Mouse (Mus musculus) layer of hippocampus, adult 18-20 months (tissue): ENCODE measurements around the gene Rhpn2. TPM values are rescaled to one million over a fixed set of nuclear protein-coding genes. Genes with fewer than 3 reads are reported as not detected.

Source experiments
- DNase-seq, 2 experiments: peaks; one replicate each; pipeline ENCODE4 v3.0.0; 2022; ENCODE audit warnings: low spot score in 2 of 2
- total RNA-seq, 2 experiments: library from RNA; stranded (reverse); gene quantifications; 2 replicates each; pipeline ENCODE4 v1.2.3; 2021

Gene Rhpn2
- total RNA-seq, 2 experiments from 2014 or later, result 7.3 to 9.1 TPM

DNA sequence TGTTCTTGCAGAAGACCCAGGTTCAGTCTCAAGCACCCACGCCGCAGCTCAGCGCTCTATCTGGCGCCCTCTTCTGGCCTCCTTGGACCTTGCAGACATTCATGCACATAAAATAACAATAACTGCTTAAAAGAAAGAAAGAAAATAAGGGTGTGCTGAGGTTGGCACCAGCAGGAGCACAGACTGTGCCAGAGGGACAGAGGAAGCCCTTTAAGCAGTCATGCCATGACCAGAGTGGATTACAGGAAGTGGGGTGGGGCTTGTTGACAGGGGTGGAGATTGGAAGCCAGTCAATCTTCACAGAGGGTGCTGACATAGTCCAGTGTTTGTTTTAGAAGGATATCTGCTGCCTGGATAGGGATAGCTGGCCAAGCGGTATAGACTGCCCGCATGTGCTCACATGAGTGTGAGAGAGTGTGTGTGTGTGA is 52.6 kb downstream of the Rhpn2 start:
- no peak for DNase-seq

DNA sequence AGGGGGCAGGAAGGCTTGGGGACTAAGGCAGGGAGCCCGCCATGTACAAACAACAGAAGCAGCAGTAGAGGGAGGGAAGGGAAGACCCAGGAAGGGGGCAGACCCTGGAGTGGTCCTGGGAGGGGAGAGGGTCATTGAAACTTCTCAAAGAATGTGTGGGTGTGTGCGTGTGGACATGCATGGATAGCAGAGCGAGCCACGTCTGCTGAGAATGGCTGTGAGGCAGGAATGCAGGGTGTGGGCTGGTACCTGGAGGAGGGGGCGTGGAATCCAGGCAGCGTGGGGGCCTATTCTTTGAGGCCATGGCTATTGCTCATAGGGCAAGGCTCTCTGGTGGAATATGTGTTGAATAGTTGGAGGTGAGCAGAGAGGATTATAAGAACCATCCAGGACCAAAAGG is 54.7 kb downstream of the Rhpn2 start:
- DNase-seq, result no peak

DNA sequence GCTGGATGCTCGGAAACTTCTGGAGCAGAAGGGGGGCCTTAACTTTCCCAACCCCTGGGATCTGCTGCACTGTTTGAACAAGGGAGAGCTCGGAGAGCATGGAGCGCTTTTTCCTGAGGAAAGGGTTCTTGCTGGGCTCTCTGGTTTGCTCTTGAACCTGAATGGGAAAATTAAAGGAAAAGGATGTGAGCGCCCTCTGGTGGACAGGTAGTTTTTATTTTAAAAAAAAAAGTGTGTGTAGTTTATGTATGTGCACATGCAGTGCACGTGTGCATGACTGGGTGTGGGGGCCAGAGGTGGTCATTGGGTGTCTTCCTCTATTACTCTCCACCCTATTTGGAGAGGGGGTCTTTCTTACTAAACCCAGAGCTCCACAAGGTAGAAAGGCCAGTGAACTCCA is 59.0 kb downstream of the Rhpn2 start:
- DNase-seq, result peak in 1 of 2 experiments; percentile 37

DNA sequence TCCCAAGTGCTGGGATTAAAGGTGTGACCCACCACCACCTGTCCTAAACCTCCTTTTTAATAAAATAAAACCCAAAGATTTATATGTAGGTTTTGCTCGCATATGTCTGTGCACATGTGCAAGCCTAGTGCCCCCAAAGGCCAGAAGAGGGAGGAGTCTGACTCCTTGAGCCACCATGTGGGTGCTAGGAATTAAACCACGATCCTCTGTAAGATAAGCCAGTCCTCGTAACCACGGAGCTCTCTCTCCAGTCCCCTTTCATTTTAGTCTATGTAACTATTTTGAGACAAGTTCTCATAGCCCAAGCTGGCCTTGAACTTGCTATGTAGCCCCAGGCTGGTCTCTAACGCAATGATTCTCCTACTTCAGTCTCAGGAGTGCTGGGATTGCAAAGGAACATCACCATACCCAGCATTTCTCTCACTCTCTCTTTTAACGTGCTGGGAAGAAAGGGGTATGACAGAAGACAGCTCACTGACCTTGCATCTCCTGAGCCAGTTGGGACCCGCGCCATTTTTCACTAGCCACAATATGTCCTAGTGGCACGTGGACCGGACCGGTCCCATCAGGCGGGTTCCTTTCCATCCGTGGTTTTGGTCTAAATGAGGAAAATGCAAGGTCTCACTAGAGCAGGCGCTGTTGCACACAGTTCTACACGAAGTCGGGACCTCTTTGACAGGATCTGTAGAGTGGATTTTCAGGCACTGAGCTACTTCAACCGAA is 61.9 kb downstream of the Rhpn2 start:
- DNase-seq, result no peak

DNA sequence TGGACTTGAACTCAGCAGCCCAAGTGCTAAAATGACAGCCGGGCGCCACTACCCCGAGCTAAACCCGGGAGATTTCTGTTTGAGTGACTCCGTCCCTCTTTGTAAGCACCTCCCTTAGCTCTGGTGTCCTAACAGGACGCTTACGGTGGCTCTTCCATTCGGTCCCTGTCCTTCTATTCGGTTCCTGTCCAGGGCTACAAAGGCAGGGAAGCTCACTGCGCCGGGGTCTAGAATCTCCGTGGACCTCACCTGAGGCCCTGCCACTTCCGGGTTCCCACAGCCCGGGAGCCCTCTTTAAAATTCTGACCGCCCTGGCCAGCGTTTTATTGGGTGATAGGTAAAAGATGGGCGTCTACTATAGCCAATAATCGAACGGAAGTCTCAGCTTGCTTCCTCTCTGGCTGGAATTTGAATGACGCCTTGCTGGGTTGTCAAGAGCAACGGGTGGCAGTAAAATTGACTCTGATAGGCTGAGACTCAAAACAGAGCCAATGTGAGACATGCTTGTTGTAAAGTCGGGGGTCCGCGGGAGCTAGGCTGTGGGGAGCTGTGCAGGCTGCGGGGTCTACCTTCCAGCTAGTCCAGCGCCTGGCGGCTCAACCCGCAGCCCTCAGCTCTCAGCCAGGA is 62.7 kb downstream of the Rhpn2 start, which contains the start of the genes Faap24 and Cep89:
Faap24 (minus strand) TSS at position 295 of the 627 bp plus-strand sequence.
Cep89 (plus strand) TSS at position 494 of the 627 bp plus-strand sequence.
- DNase-seq, result peak; percentile 97 to 99

DNA sequence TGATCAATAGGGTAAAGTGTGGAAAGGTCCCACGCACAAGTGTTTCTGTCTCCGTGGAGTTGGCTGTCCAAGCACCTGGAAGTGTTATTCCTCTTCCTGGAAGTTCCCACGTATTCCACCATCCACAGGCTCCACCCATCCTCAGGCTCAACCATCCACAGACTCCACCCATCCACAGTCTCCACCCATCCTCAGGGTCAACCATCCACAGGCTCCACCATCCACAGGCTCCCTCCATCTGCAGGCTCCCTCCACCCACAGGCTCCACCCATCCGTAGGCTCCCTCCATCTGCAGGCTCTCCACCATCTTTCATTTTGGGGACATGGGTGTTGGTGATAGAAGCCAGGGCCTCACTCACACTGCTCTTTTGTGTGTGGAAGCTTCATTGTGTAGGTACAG is 67.2 kb downstream of the Rhpn2 start:
- no peak for DNase-seq

DNA sequence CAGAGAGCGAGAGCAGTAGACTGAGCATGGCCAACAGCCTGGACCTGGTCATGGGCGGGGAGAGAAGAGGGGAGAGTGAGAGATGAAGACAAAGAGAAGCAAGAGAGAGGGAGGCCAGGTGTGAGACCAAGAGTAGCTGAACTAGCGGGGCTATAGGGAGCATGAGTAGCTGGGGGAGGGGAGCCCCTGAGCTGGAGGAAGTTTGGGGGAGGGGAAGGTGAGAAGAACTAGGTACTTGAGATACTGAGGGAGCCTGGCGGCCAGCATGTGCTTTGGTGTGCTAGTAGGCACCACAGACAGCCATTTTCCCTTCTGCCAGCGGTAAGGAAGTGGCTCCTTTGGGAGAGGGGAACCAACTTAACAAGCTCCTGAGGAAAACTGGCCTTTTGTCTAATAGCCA is 81.3 kb downstream of the Rhpn2 start:
- no peak for DNase-seq

DNA sequence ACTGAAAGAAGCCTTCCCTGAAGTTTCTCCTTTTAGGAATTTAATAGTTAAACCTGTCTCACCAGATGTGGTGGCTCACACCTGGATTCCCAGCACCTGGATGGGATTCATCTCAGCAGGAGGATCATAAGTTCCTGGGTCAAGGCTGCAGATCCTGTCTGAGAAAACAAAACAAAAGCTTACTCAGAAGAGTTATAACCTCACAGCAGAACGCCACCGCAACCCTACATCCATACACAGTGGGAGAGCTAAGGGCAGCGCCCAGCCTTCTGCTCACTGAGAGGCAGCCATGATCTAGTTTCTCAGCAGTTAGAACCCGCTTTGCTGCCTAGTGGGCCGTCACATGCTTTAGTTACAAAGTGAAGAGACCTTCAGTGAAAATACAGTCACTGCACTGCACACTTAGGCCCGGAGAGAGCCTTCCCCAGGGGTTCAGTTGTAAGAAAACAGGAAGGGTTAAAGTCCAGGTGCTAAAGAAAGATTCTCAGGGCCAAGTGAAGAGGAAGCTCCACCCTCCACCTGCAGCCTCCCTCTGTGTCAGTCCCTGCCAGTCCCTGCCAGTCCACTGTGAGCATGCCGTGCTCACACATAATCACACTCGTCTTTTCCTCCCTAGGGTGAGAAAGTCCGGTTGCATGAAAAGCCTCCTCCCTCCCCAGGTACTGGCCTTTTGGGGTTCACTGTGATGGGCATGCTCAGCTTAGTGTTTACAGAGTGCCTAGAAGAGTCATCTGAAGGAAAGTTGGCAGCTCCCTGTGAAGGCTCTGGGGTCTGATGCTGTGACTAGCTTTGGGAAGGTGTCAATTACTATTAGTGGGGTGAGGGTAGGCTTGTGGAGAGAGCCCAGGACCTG is 82.1 kb downstream of the Rhpn2 start:
- DNase-seq, result no peak

DNA sequence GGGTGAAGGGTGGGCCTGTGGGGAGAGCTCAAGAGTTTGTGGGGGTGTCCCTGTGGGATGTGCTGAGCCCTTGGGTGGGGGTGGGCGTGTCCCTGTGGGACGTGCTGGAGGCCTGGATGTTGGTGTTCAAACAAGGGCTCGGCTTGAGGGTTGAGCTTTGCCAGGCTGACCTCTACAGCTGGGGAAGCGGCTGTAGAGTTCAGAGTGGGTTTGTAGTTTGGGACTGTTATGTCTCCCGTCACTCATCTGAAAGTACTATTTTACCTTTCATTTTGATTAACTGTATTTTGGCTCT is 82.6 kb downstream of the Rhpn2 start:
- no peak for DNase-seq

DNA sequence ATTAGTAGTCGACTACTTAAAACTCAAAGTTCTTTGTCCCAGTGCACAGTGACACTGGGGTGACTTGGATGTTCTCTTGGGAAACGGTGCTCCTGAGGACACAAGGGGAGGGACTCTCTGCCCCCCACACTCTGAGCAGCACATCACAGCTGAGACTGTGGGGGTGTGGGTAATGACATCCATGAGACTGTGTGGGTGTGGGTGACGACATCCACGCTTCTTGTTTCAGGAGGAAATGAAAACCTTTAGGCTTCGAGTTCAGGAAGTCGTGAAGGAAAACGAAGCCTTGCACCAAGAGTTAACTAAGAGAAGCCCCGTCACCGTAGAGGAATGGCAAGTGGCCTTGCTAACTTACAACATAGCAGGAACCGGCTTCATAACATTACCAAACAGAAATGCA is 89.1 kb downstream of the Rhpn2 start:
- no peak for DNase-seq

DNA sequence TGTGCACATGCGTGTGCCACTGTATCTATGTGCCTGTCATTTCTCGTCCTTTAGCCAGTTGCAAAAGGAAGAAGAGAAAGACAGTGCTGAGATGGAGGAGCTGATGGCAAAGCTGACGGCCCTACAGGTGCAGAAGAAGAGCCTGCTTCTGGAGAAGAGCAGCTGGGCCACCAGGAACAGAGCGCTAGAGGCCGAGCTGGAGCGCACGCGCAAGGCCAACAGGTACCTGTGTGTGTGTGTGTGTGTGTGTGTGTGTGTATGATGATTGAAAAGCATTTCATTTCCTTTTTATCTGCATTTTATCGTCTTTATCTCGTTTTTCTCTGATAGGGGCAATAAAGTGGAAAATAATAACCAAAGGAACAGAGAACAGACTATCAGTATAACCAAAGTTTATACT is 94.2 kb downstream of the Rhpn2 start:
- no peak for DNase-seq

DNA sequence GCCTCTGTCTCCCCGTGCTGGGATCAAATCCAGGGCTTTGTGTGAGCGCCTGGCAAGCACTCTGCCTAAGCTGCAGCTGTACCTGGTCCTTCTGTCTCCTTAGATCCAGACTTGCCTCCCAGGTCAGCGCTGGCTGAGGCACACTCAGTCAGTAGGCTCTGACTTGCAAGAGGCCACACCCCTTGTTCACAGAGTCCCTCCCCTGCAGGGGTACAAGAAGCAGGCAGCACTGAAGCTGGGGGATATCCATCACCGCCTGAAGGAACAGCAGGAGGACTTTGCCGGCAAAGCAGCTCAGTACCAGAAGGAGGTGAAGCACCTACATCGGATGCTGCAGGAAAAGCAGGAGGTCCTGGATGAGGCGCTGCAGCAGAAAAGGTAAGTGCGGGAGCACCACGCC is 101.3 kb downstream of the Rhpn2 start:
- no peak for DNase-seq

Other genes starting within 250 kb of the Rhpn2 start
- 10 to 100 TPM; 21.4 to 22.4 TPM for gene Cebpa, start 214.9 kb upstream of the Rhpn2 start, total RNA-seq
- gene Slc7a10, start 147.8 kb upstream of the Rhpn2 start, total RNA-seq, result 10 to 100 TPM; 39.2 to 44.8 TPM
- gene Lrp3, start 118.7 kb upstream of the Rhpn2 start, total RNA-seq, result 10 to 100 TPM; 75.2 to 77.5 TPM
- gene Gpatch1, start 15.7 kb upstream of the Rhpn2 start, total RNA-seq, result 10 to 100 TPM; 26.5 to 30.1 TPM
- 1 to 10 TPM; 6.2 to 6.3 TPM for gene Faap24, start 62.7 kb downstream of the Rhpn2 start, total RNA-seq
- gene Cep89, start 62.9 kb downstream of the Rhpn2 start, total RNA-seq, result 10 to 100 TPM; 11.2 to 16.9 TPM
- not detected for gene Slc7a9, start 114.6 kb downstream of the Rhpn2 start, total RNA-seq
- under 1 TPM; 0.27 to 0.56 TPM for gene Tdrd12, start 203.6 kb downstream of the Rhpn2 start, total RNA-seq
- gene Nudt19, start 222.1 kb downstream of the Rhpn2 start, total RNA-seq, result 10 to 100 TPM; 62.4 to 65.4 TPM